Comparison of ENCODE assay signal across 24 mouse cellular contexts in the genomic region with DNA sequence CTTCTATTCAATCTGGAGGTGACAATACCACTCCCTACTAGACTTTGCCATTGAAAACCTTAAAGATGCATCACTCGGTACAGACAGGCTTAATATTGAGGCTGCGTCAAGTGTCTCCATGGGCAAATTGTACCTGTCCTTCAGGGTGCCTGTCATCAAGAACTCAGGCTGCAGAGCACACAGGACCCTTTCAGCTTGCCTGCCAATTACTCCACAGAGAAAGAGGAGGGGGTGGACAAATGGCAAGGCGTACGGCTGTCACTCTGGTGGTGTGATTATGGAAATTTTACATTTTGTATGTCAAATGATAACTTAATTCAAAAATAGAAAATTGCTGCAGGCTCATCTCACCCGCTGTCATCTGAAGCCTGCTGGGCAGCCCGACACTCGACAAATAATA.
DNase-seq lines count a peak whose midpoint lies in the region; ATAC-seq and TF ChIP-seq lines count a peak whose summit lies in the region.
"Had no signal": no experiment of that assay in that cellular context is flagged by ENCODE, and none has a peak within 500 bp of the region (broad histone marks: within the 10 kb centered on the region; RNA-seq: fewer than 3 reads in every experiment).

No protein-coding gene starts in this region.

- H3K4me1 ChIP-seq in hindbrain, embryonic 12.5 days, result 0 out of 2 replicates have a peak, but pooled peaks cover 2% of the 10 kb centered on the region
- H3K4me1 ChIP-seq in hindbrain, embryonic 10.5 days (replicated peaks), result 0 out of 2 replicates have a peak, but pooled peaks cover 4% of the 10 kb centered on the region
- peaks cover 5% of the 10 kb centered on the region; the same call in 1 of the 2 replicates for H3K4me1 ChIP-seq in forebrain, postnatal 0 days (ENCODE audit: insufficient read depth)
- H3K4me1 ChIP-seq in midbrain, embryonic 16.5 days (ENCODE audit: control insufficient read depth, insufficient read depth, low read length), result peaks cover 8% of the 10 kb centered on the region
- H3K4me1 ChIP-seq: intestine, embryonic 15.5 days; liver, embryonic 15.5 days; lung, embryonic 15.5 days; midbrain, embryonic 12.5 days; neural tube, embryonic 13.5 days had no signal

- 71% methylated on average over 7 of the region's 7 CpGs for WGBS in hindbrain, embryonic 12.5 days
- WGBS in hindbrain, embryonic 10.5 days, result 86% methylated on average over 7 of the region's 7 CpGs
- WGBS in forebrain, postnatal 0 days, result 43% methylated on average over 7 of the region's 7 CpGs
- WGBS in midbrain, embryonic 16.5 days, result 44% methylated on average over 7 of the region's 7 CpGs

- H3K4me3 ChIP-seq in hindbrain, embryonic 12.5 days, result no peak overlapping the region
- H3K4me3 ChIP-seq in hindbrain, embryonic 10.5 days, result no peak overlapping the region
- no peak overlapping the region for H3K4me3 ChIP-seq in forebrain, postnatal 0 days (ENCODE audit: low read depth, low read length)
- no peak overlapping the region for H3K4me3 ChIP-seq in midbrain, embryonic 16.5 days (ENCODE audit: low read depth, low read length)
- H3K4me3 ChIP-seq: heart, adult 2 months; hindbrain, embryonic 15.5 days; intestine, embryonic 15.5 days; layer of hippocampus, adult 2 months; left cerebral cortex, adult 2 months; limb, embryonic 12.5 days; liver, embryonic 15.5 days; lung, embryonic 15.5 days; midbrain, embryonic 12.5 days; neural tube, embryonic 13.5 days had no signal

- H3K27ac ChIP-seq in hindbrain, embryonic 12.5 days, result no peak overlapping the region
- no peak overlapping the region for H3K27ac ChIP-seq in hindbrain, embryonic 10.5 days
- peak overlapping the region; percentile 36; the same call in 1 of the 2 replicates for H3K27ac ChIP-seq in forebrain, postnatal 0 days (ENCODE audit: low read depth, low read length)
- H3K27ac ChIP-seq in midbrain, embryonic 16.5 days (ENCODE audit: low read length), result peak overlapping the region; percentile 17; the same call in 1 of the 2 replicates
- H3K27ac ChIP-seq: heart, adult 2 months; hindbrain, embryonic 15.5 days; intestine, embryonic 15.5 days; layer of hippocampus, adult 2 months; left cerebral cortex, adult 2 months; limb, embryonic 12.5 days; liver, embryonic 15.5 days; lung, embryonic 15.5 days; midbrain, embryonic 12.5 days; neural tube, embryonic 13.5 days had no signal

- H3K27me3 ChIP-seq in hindbrain, embryonic 12.5 days, result no peaks in the 10 kb centered on the region
- no peaks in the 10 kb centered on the region for H3K27me3 ChIP-seq in hindbrain, embryonic 10.5 days (ENCODE audit: insufficient read depth, poor library complexity, severe bottlenecking)
- H3K27me3 ChIP-seq in forebrain, postnatal 0 days (ENCODE audit: insufficient read depth, low read length), result no peaks in the 10 kb centered on the region
- no peaks in the 10 kb centered on the region for H3K27me3 ChIP-seq in midbrain, embryonic 16.5 days (ENCODE audit: control insufficient read depth, insufficient read depth, low read depth, low read length)
- H3K27me3 ChIP-seq: hindbrain, embryonic 15.5 days; intestine, embryonic 15.5 days; limb, embryonic 12.5 days; liver, embryonic 15.5 days; lung, embryonic 15.5 days; midbrain, embryonic 12.5 days; neural tube, embryonic 13.5 days; Patski had no signal

- H3K9ac ChIP-seq in hindbrain, embryonic 12.5 days, result no peak overlapping the region
- H3K9ac ChIP-seq in forebrain, postnatal 0 days, result no peak overlapping the region
- H3K9ac ChIP-seq in midbrain, embryonic 16.5 days (ENCODE audit: low read depth, low read length), result no peak overlapping the region
- H3K9ac ChIP-seq: hindbrain, embryonic 15.5 days; intestine, embryonic 15.5 days; limb, embryonic 12.5 days; liver, embryonic 15.5 days; lung, embryonic 15.5 days; midbrain, embryonic 12.5 days; neural tube, embryonic 13.5 days had no signal

- H3K4me2 ChIP-seq in hindbrain, embryonic 12.5 days (replicated peaks), result no peak overlapping the region
- H3K4me2 ChIP-seq in forebrain, postnatal 0 days (ENCODE audit: low read depth), result no peak overlapping the region
- H3K4me2 ChIP-seq in midbrain, embryonic 16.5 days (ENCODE audit: low read length), result no peak overlapping the region
- H3K4me2 ChIP-seq: hindbrain, embryonic 15.5 days; intestine, embryonic 15.5 days; limb, embryonic 12.5 days; liver, embryonic 15.5 days; lung, embryonic 15.5 days; midbrain, embryonic 12.5 days; neural tube, embryonic 13.5 days had no signal

- peak; percentile 48; the same call in 1 of the 2 replicates for ATAC-seq in hindbrain, embryonic 12.5 days (ENCODE audit: low FRiP score)
- peak; percentile 78 for ATAC-seq in forebrain, postnatal 0 days
- peak; percentile 88 for ATAC-seq in midbrain, embryonic 16.5 days
- no peak for ATAC-seq in monocyte, adult 5-6 weeks (replicated peaks; ENCODE audit: insufficient number of reproducible peaks, low FRiP score, low TSS enrichment, poor library complexity, severe bottlenecking)
- ATAC-seq: intestine, embryonic 15.5 days; Patski had no signal

- no peaks in the 10 kb centered on the region for H3K36me3 ChIP-seq in hindbrain, embryonic 12.5 days
- H3K36me3 ChIP-seq in hindbrain, embryonic 10.5 days, result no peaks in the 10 kb centered on the region
- H3K36me3 ChIP-seq in forebrain, postnatal 0 days (ENCODE audit: insufficient read depth), result no peaks in the 10 kb centered on the region
- H3K36me3 ChIP-seq in midbrain, embryonic 16.5 days (ENCODE audit: control insufficient read depth, insufficient read depth, low read length), result no peaks in the 10 kb centered on the region
- H3K36me3 ChIP-seq: hindbrain, embryonic 15.5 days; intestine, embryonic 15.5 days; liver, embryonic 15.5 days; lung, embryonic 15.5 days; midbrain, embryonic 12.5 days; neural tube, embryonic 13.5 days had no signal

- DNase-seq in hindbrain, embryonic 10.5 days (ENCODE audit: low spot score), result no peak
- DNase-seq in brain, embryonic 18.5 days (ENCODE audit: low read depth, low spot score), result peak; percentile 16
- peak; percentile 34 for DNase-seq in forebrain, postnatal 0 days
- DNase-seq in cerebellum, postnatal 25 days, result no peak
- DNase-seq: adrenal gland, postnatal 25 days; cerebellum, adult 2 months; cerebellum, postnatal 14 days; heart, adult 2 months; heart, postnatal 14 days; kidney, adult 2 months; kidney, postnatal 36 days had no signal

- TF ChIP-seq CTCF in forebrain, postnatal 0 days (IDR thresholded peaks at IDR 0.05; ENCODE audit: low read depth), result no peak

- no peaks in the 10 kb centered on the region for H3K9me3 ChIP-seq in hindbrain, embryonic 12.5 days (replicated peaks)
- no peaks in the 10 kb centered on the region for H3K9me3 ChIP-seq in hindbrain, embryonic 10.5 days
- H3K9me3 ChIP-seq in forebrain, postnatal 0 days (ENCODE audit: low read length), result no peaks in the 10 kb centered on the region
- no peaks in the 10 kb centered on the region for H3K9me3 ChIP-seq in midbrain, embryonic 16.5 days (replicated peaks; ENCODE audit: control insufficient read depth, low read length, poor library complexity, severe bottlenecking)
- H3K9me3 ChIP-seq: hindbrain, embryonic 15.5 days; intestine, embryonic 15.5 days; limb, embryonic 12.5 days; liver, embryonic 15.5 days; lung, embryonic 15.5 days; midbrain, embryonic 12.5 days; neural tube, embryonic 13.5 days had no signal

Comparison
In these comparisons a context has a peak if more than half of its experiments do, and no peak if none do; other contexts are left out.
1. H3K27ac ChIP-seq: peak in forebrain, postnatal 0 days (single experiment) and midbrain, embryonic 16.5 days (single experiment); none in hindbrain, embryonic 12.5 days (single experiment) and hindbrain, embryonic 10.5 days (single experiment).
2. DNase-seq: peak in brain, embryonic 18.5 days (single experiment) and forebrain, postnatal 0 days (single experiment); none in hindbrain, embryonic 10.5 days (single experiment) and cerebellum, postnatal 25 days (0 of 2).